Mouse (Mus musculus) liver, postnatal 0 days (tissue): ENCODE results near the gene Iqca.

ENCODE experiments used
- CTCF ChIP-seq: sonication (generic); IDR thresholded peaks from 2 replicates; pipeline ENCODE4 v1.5.1; 2016; ENCODE audit warnings: antibody characterized with exemption, low read depth
- EP300 ChIP-seq: IDR thresholded peaks from 2 replicates; pipeline ENCODE4 v1.6.1; 2016; ENCODE audit warnings: antibody characterized with exemption, low read depth, mild to moderate bottlenecking

- TF ChIP-seq CTCF (no peak), EP300 (no peak)
Measured at GRCm38 (mm10) chr1:90000981-90001380, 152.2 kb downstream of the Iqca start.
